Mouse (Mus musculus) midbrain, embryonic 13.5 days (tissue): ENCODE measurements around the gene Slc4a8. TPM values are rescaled to one million over a fixed set of nuclear protein-coding genes. Genes with fewer than 3 reads are reported as not detected.

Source experiments
- ATAC-seq: fragments of 200-750 bp; cut with Nextera tagmentation; 2 replicates; pipeline ENCODE4 v1.8.0; 2017; ENCODE audit warnings: mild to moderate bottlenecking, moderate TSS enrichment, moderate library complexity
- H3K27ac ChIP-seq: fragments of 300-500 bp; sonication (generic); 2 replicates; pipeline ENCODE4 v1.5.1; 2015; ENCODE audit warnings: inconsistent platforms, mild to moderate bottlenecking, moderate library complexity
- H3K27me3 ChIP-seq: fragments of 300-500 bp; sonication (generic); 2 replicates; pipeline ENCODE4 v1.6.1; 2015; ENCODE audit warnings: mild to moderate bottlenecking, inconsistent platforms
- H3K36me3 ChIP-seq: fragments of 300-500 bp; sonication (generic); 2 replicates; pipeline ENCODE4 v1.6.1; 2015; ENCODE audit warnings: mild to moderate bottlenecking, inconsistent platforms
- H3K4me1 ChIP-seq: fragments of 300-500 bp; sonication (generic); replicated peaks from 2 replicates; pipeline ENCODE4 v1.6.1; 2015; ENCODE audit warnings: inconsistent platforms
- H3K4me2 ChIP-seq: fragments of 300-500 bp; sonication (generic); replicated peaks from 2 replicates; pipeline ENCODE4 v1.6.1; 2015; ENCODE audit warnings: moderate library complexity, mild to moderate bottlenecking, inconsistent platforms
- H3K4me3 ChIP-seq: fragments of 300-500 bp; sonication (generic); replicated peaks from 2 replicates; pipeline ENCODE4 v1.5.1; 2015; ENCODE audit warnings: mild to moderate bottlenecking, inconsistent platforms
- H3K9ac ChIP-seq: fragments of 300-500 bp; sonication (generic); replicated peaks from 2 replicates; pipeline ENCODE4 v1.6.1; 2015; ENCODE audit warnings: mild to moderate bottlenecking, inconsistent platforms
- H3K9me3 ChIP-seq: fragments of 300-500 bp; sonication (generic); 2 replicates; pipeline ENCODE4 v1.6.1; 2016; ENCODE audit warnings: mild to moderate bottlenecking, inconsistent platforms
- WGBS: fragments of 180-500 bp; shearing (Covaris S2); methylation state at CpG from one replicate; pipeline ENCODE4 v1.1.7; 2015; 5-methylcytosine and 5-hydroxymethylcytosine counted together
- polyA plus RNA-seq: library from polyadenylated mRNA; unstranded; fragments of >200 nt; fragmentation: Nextera tagmentation; extraction: Ambion mirVana; gene quantifications from 2 replicates; pipeline ENCODE4 v1.2.1, GENCODE M21; 2015

The Slc4a8 gene
- 23.3 and 23.4 TPM in 2 replicates for polyA plus RNA-seq

DNA sequence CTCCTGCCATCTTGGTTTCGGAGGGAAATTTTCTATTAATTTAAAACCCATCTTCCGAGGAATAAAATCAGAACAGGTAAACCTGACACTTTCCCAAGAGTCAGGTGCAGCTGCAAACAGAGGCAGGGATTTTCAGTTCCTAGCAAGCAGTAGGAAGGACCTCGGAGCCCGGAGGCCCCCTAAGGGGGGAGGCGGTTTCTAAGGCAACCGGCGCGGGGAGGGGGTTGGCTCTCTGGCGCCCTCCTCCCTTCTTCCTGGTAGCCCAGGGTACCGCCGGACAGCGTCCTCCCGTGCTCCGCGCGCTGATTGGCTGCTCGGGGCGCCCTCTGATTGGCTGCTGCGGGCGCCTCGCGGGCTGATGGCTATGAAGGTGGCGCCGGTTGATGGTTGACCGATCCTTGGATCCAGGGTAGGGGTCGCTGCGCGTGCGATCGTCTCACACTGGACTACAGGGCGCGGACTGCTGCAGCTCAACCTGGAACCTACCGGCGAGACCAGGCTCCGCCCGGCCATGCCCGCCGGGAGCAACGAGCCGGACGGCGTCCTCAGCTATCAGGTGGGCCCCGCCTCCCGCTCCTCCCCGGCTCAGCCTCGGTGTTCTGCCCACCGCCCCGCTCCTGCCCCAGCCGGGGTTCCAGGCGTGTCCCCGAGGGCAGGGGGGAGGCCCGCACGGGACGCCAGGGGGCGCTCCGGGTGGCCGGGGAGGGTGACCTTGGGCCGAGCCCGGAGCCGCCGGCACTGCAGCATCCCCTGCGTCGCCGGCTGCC is at the start of gene Slc4a8:
Gene Slc4a8 (plus strand): TSS at position 329 of the 767 bp plus-strand sequence.
- H3K27me3 ChIP-seq: no peaks in the 10 kb centered on the region
- peak within 1 kb of the TSS; percentile 67 for H3K4me2 ChIP-seq
- H3K9me3 ChIP-seq: no peaks in the 10 kb centered on the region
- H3K4me3 ChIP-seq: peak within 1 kb of the TSS; percentile 85
- ATAC-seq: peak; percentile 98
- peaks cover 27% of the 10 kb centered on the region for H3K4me1 ChIP-seq
- peak within 1 kb of the TSS; percentile 83 for H3K9ac ChIP-seq
- WGBS: under 1% methylated on average over 46 of the region's 64 CpGs
- peak within 1 kb of the TSS; percentile 93 for H3K27ac ChIP-seq
- H3K36me3 ChIP-seq: peaks cover 19% of the 10 kb centered on the region

GRCm38 (mm10) chr15:100714470-100714869 is 47.1 kb upstream of the Slc4a8 start:
- H3K4me3 ChIP-seq: no peak overlapping the region
- no peak for ATAC-seq
- H3K4me1 ChIP-seq: 0 out of 2 replicates have a peak, but pooled peaks cover 3% of the 10 kb centered on the region
- 92% methylated on average over 8 of the region's 8 CpGs for WGBS
- H3K9me3 ChIP-seq: no peaks in the 10 kb centered on the region
- H3K36me3 ChIP-seq: no peaks in the 10 kb centered on the region
- no peaks in the 10 kb centered on the region for H3K27me3 ChIP-seq
- no peak overlapping the region for H3K9ac ChIP-seq
- no peak overlapping the region for H3K4me2 ChIP-seq
- no peak overlapping the region for H3K27ac ChIP-seq

GRCm38 (mm10) chr15:100715399-100715993 is 46.1 kb upstream of the Slc4a8 start:
- 0 out of 2 replicates have a peak, but pooled peaks cover 3% of the 10 kb centered on the region for H3K4me1 ChIP-seq
- 35% methylated on average over 9 of the region's 9 CpGs for WGBS
- no peaks in the 10 kb centered on the region for H3K27me3 ChIP-seq
- no peak overlapping the region for H3K4me2 ChIP-seq
- no peaks in the 10 kb centered on the region for H3K9me3 ChIP-seq
- ATAC-seq: no peak
- no peak overlapping the region for H3K4me3 ChIP-seq
- no peak overlapping the region for H3K9ac ChIP-seq
- no peak overlapping the region for H3K27ac ChIP-seq
- H3K36me3 ChIP-seq: no peaks in the 10 kb centered on the region

DNA sequence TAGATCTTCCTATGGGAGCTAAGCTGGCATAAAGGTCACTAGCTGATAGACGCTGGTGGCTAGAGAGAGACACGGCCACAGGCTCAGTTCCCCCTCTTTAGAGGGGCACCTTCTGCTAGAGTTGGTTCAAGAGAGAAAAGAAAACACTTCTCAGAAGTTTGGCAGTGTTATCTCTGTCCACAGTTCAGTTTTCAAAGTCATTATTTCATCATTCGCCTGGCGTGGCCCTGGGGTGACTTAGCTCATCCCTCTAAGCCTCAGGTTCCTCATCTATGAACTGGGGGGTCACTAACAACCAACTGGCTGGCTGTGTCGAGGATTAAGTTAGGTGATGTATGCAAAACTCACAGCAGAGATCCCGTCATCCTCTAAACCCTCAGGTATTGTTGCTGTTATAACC is 43.6 kb upstream of the Slc4a8 start:
- H3K27ac ChIP-seq: no peak overlapping the region
- H3K4me1 ChIP-seq: 0 out of 2 replicates have a peak, but pooled peaks cover 3% of the 10 kb centered on the region
- 91% methylated on average over 6 of the region's 6 CpGs for WGBS
- ATAC-seq: no peak
- no peaks in the 10 kb centered on the region for H3K27me3 ChIP-seq
- no peak overlapping the region for H3K4me2 ChIP-seq
- H3K9ac ChIP-seq: no peak overlapping the region
- no peaks in the 10 kb centered on the region for H3K9me3 ChIP-seq
- no peaks in the 10 kb centered on the region for H3K36me3 ChIP-seq
- H3K4me3 ChIP-seq: no peak overlapping the region

DNA sequence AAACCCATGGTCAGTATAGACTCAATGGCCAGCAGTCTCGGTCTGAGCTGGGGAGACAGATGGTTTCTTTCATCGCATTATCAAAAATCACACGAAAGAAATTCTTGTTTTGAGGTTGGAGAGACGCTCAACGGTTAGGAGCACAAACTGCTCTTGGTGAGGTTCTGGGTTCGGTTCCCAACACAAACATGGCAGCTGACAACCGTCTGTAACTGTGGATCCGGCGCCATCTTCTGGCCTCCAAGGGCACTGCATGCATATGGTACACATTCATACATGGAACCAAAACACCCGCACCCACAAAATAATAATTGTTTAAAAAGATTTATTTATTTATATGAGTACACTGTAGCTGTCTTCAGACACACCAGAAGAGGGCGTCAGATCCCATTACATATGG is 43.0 kb upstream of the Slc4a8 start:
- Histone ChIP-seq H3K4me1 (0 out of 2 replicates have a peak, but pooled peaks cover 3% of the 10 kb centered on the region), H3K4me2 (no peak overlapping the region), H3K4me3 (no peak overlapping the region), H3K36me3 (no peaks in the 10 kb centered on the region), H3K9me3 (no peaks in the 10 kb centered on the region), H3K9ac (no peak overlapping the region), H3K27ac (no peak overlapping the region), H3K27me3 (no peaks in the 10 kb centered on the region)
- ATAC-seq: no peak
- 86% methylated on average over 11 of the region's 11 CpGs for WGBS

DNA sequence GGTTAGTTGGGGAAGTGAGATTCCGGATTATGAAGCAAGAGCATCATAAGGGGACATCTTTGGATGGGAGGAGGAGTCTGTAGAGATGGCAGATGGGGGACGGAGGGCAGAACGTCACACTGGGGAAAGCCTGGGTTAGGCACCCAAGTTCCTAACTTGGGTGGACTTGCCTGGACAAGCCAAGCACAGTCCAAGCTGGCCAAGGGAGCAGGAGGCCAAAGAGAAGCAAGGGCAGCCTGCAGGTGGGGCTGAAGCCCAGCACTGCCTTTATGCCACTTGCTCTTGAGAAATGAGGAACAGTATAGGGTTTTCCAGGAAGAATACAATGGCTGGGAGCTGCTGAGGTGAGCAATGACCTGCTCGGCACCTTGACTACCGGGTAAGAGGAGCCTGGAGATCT is 42.3 kb upstream of the Slc4a8 start:
- no peaks in the 10 kb centered on the region for H3K36me3 ChIP-seq
- no peak overlapping the region for H3K4me3 ChIP-seq
- no peaks in the 10 kb centered on the region for H3K9me3 ChIP-seq
- 0 out of 2 replicates have a peak, but pooled peaks cover 3% of the 10 kb centered on the region for H3K4me1 ChIP-seq
- 95% methylated on average over 5 of the region's 5 CpGs for WGBS
- H3K4me2 ChIP-seq: no peak overlapping the region
- H3K27ac ChIP-seq: no peak overlapping the region
- H3K9ac ChIP-seq: no peak overlapping the region
- ATAC-seq: no peak
- no peaks in the 10 kb centered on the region for H3K27me3 ChIP-seq

- no peaks in the 10 kb centered on the region for H3K27me3 ChIP-seq
- WGBS: 90% methylated on average over 10 of the region's 10 CpGs
- no peaks in the 10 kb centered on the region for H3K9me3 ChIP-seq
- H3K36me3 ChIP-seq: no peaks in the 10 kb centered on the region
- no peak overlapping the region for H3K4me2 ChIP-seq
- H3K9ac ChIP-seq: no peak overlapping the region
- 0 out of 2 replicates have a peak, but pooled peaks cover 3% of the 10 kb centered on the region for H3K4me1 ChIP-seq
- no peak overlapping the region for H3K27ac ChIP-seq
- no peak for ATAC-seq
- no peak overlapping the region for H3K4me3 ChIP-seq
Measured at GRCm38 (mm10) chr15:100720066-100720465, 41.5 kb upstream of the Slc4a8 start.

DNA sequence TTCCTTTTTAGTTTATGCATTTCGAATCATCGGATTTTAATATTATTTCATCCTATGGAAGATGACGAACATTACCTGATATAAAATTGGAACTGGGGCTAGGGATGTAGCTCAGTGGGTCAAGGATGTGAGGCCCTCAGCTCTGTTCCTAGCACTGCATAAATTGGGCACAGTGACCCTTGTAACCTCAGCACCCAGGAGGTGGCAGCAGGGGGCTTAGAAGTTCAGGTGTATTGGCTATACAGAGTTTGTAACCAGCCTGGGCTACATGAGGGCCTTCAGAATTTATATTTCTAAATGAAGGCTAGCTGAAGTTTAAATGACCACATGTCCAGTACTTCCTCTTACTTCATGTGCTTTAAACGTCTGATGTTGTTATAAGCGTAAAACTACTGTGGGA is 40.1 kb upstream of the Slc4a8 start:
- H3K9me3 ChIP-seq: no peaks in the 10 kb centered on the region
- H3K4me3 ChIP-seq: no peak overlapping the region
- H3K9ac ChIP-seq: no peak overlapping the region
- WGBS: 91% methylated on average over 5 of the region's 5 CpGs
- H3K36me3 ChIP-seq: no peaks in the 10 kb centered on the region
- ATAC-seq: no peak
- H3K4me2 ChIP-seq: no peak overlapping the region
- H3K27ac ChIP-seq: no peak overlapping the region
- H3K27me3 ChIP-seq: 0 out of 2 replicates have a peak, but pooled peaks cover under 1% of the 10 kb centered on the region
- no peaks in the 10 kb centered on the region for H3K4me1 ChIP-seq

GRCm38 (mm10) chr15:100722026-100722425 is 39.5 kb upstream of the Slc4a8 start:
- Histone ChIP-seq H3K4me2 (no peak overlapping the region), H3K4me3 (no peak overlapping the region), H3K36me3 (no peaks in the 10 kb centered on the region), H3K27me3 (peaks cover 6% of the 10 kb centered on the region; the same call in 1 of the 2 replicates), H3K9me3 (no peaks in the 10 kb centered on the region), H3K9ac (no peak overlapping the region), H3K27ac (no peak overlapping the region), H3K4me1 (no peaks in the 10 kb centered on the region)
- 64% methylated on average over 4 of the region's 4 CpGs for WGBS
- no peak for ATAC-seq

DNA sequence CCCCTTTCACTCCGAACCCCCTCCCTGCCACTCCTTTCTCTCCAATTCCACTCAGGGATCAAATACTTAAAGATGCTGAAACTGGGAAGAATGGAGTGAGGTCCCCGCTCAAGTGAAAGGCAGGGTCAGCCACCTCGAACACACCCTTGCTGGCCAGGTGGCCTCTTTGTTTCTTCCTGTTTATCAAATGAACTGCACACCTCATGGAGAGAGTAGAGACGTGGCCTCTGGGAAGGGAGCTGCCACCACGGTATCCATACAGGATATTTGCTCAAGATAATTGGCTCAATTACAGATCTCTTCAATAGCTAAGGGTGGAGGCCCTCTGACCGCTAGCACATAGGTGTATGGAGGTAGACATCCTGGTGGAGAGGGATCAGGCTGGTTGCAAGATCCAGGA is 39.0 kb upstream of the Slc4a8 start:
- no peak overlapping the region for H3K27ac ChIP-seq
- H3K4me2 ChIP-seq: no peak overlapping the region
- H3K36me3 ChIP-seq: no peaks in the 10 kb centered on the region
- H3K9ac ChIP-seq: no peak overlapping the region
- H3K4me3 ChIP-seq: no peak overlapping the region
- ATAC-seq: no peak
- WGBS: 74% methylated on average over 6 of the region's 6 CpGs
- H3K9me3 ChIP-seq: no peaks in the 10 kb centered on the region
- H3K4me1 ChIP-seq: no peaks in the 10 kb centered on the region
- H3K27me3 ChIP-seq: peaks cover 10% of the 10 kb centered on the region

DNA sequence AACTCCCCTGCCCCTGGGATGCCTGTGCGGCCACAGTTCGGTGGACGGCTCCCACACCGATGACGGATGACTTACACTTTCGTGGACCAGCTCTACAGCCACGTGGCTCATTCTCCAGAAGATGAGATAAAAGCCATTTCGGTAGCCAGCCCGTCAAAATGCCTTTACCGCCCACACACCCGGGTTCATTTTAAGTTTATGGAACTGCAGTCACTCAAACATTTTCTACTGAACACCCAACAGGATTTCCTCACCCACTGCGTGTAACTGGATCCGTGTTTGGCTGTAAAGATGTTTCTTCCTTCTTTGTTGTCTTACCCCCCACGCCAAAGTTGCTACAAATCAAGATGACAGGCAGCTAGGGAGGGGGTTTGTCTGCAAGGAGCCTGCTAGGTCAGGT is 38.0 kb upstream of the Slc4a8 start:
- Histone ChIP-seq H3K9me3 (no peaks in the 10 kb centered on the region), H3K4me2 (no peak overlapping the region), H3K36me3 (no peaks in the 10 kb centered on the region), H3K9ac (no peak overlapping the region), H3K27me3 (peaks cover 19% of the 10 kb centered on the region), H3K4me1 (peaks cover under 1% of the 10 kb centered on the region), H3K4me3 (no peak overlapping the region), H3K27ac (no peak overlapping the region)
- WGBS: 85% methylated on average over 14 of the region's 14 CpGs
- no peak for ATAC-seq

DNA sequence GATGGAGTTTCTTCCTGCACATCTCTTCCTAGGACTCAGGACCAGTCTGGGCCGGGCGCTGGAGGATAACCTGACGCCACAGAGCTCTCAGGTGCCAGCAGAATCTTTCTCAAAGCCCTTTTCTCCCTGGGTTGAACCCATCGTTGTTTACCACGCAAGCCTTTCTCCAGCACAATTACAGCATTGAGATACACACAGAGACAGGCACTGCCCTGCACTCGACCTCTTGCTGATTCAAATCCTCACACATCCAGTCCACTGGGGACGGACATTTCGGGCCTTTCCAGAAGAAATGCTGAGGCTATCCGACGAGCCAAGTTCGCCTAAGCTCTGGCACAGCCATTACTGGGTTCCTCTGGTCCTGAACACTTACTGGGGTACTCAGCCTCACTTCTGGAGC is 34.8 kb upstream of the Slc4a8 start:
- H3K4me3 ChIP-seq: no peak overlapping the region
- no peaks in the 10 kb centered on the region for H3K36me3 ChIP-seq
- H3K4me2 ChIP-seq: no peak overlapping the region
- no peak overlapping the region for H3K27ac ChIP-seq
- WGBS: 82% methylated on average over 11 of the region's 11 CpGs
- ATAC-seq: no peak
- H3K4me1 ChIP-seq: peaks cover 13% of the 10 kb centered on the region
- H3K9ac ChIP-seq: no peak overlapping the region
- no peaks in the 10 kb centered on the region for H3K9me3 ChIP-seq
- H3K27me3 ChIP-seq: peaks cover 47% of the 10 kb centered on the region
